ENCODE assay signal across 15 mouse cellular contexts in the genomic region with DNA sequence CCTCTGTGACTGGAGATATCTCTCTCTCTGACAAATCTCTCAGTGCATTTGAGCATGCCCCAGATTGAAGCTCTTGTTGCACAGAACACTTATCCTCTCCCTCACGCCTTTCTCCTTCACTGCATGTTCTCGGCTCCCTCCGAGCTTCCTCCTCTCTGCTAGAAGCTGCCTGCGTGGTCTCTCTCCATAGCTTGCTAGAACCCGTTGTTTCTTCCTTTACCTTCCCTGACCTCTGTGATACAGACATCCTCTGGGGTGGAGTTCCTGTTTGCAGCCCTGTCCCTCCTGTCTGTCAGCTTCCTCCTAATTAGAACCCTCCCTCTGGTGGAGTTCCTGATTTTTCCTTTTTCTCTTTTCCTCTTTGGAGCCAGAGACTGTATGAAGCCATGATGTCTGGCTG.
DNase-seq lines count a peak whose midpoint lies in the region; ATAC-seq lines count a peak whose summit lies in the region.
"Had no signal": no experiment of that assay in that cellular context is flagged by ENCODE, and none has a peak within 500 bp of the region (broad histone marks: within the 10 kb centered on the region; RNA-seq: fewer than 3 reads in every experiment).

No protein-coding gene starts in this region.

- WGBS in heart, embryonic 14.5 days: 35% methylated on average over 5 of the region's 5 CpGs
- 0% methylated on average over 5 of the region's 5 CpGs for WGBS in macrophage (ENCODE audit: missing documents)

- H3K9me3 ChIP-seq in heart, embryonic 14.5 days (ENCODE audit: control insufficient read depth, low read length): no peaks in the 10 kb centered on the region
- H3K9me3 ChIP-seq: embryonic facial prominence, embryonic 13.5 days; limb, embryonic 12.5 days; neural tube, embryonic 15.5 days had no signal

- peak overlapping the region; percentile 17 for H3K4me2 ChIP-seq in heart, embryonic 14.5 days (ENCODE audit: low read length)
- H3K4me2 ChIP-seq: embryonic facial prominence, embryonic 13.5 days; limb, embryonic 12.5 days; neural tube, embryonic 15.5 days had no signal

- peaks cover 15 to 51% of the 10 kb centered on the region in 2 experiments for H3K4me1 ChIP-seq in heart, embryonic 14.5 days (ENCODE audit: control insufficient read depth in 2 of 2, insufficient read depth in 2 of 2, low read length in 2 of 2)

- H3K9ac ChIP-seq in heart, embryonic 14.5 days (ENCODE audit: low read length): no peak overlapping the region
- H3K9ac ChIP-seq: embryonic facial prominence, embryonic 13.5 days; limb, embryonic 12.5 days; neural tube, embryonic 15.5 days had no signal

- no peaks in the 10 kb centered on the region for H3K36me3 ChIP-seq in heart, embryonic 14.5 days (ENCODE audit: control insufficient read depth, insufficient read depth, low read length)
- H3K36me3 ChIP-seq in macrophage (ENCODE audit: inconsistent target): no peaks in the 10 kb centered on the region
- H3K36me3 ChIP-seq: embryonic facial prominence, embryonic 13.5 days; limb, embryonic 12.5 days; neural tube, embryonic 15.5 days had no signal

- H3K27ac ChIP-seq in heart, embryonic 14.5 days (replicated peaks in 1 of 2; ENCODE audit: control insufficient read depth in 1 of 2, insufficient read depth in 1 of 2, low read depth in 2 of 2, low read length in 2 of 2): peak overlapping the region; percentile 7 to 10; a peak in 2 of 4 replicates
- peak overlapping the region; percentile 68 for H3K27ac ChIP-seq in macrophage
- H3K27ac ChIP-seq: embryonic facial prominence, embryonic 13.5 days; limb, embryonic 12.5 days; neural tube, embryonic 15.5 days had no signal

- peak; percentile 26 for DNase-seq in kidney, adult 9 months
- no peak for DNase-seq in kidney, postnatal 10 days
- no peak for DNase-seq in urinary bladder, postnatal 4 days (ENCODE audit: low spot score in 2 of 2)
- DNase-seq in urinary bladder, postnatal 14 days (ENCODE audit: low spot score): no peak
- DNase-seq: adrenal gland, postnatal 36 days; cerebellum, adult 8-10 months; kidney, adult 11 months; midbrain, embryonic 14.5 days had no signal

- no peaks in the 10 kb centered on the region for H3K27me3 ChIP-seq in heart, embryonic 14.5 days (ENCODE audit: control insufficient read depth, insufficient read depth, low read length)
- H3K27me3 ChIP-seq: embryonic facial prominence, embryonic 13.5 days; limb, embryonic 12.5 days; neural tube, embryonic 15.5 days had no signal

- no peak overlapping the region for H3K4me3 ChIP-seq in heart, embryonic 14.5 days (ENCODE audit: control insufficient read depth in 1 of 2, insufficient read depth in 1 of 2, low read depth in 1 of 2, low read length in 2 of 2)
- no peak overlapping the region for H3K4me3 ChIP-seq in macrophage (ENCODE audit: inconsistent target)
- H3K4me3 ChIP-seq: embryonic facial prominence, embryonic 13.5 days; limb, embryonic 12.5 days; neural tube, embryonic 15.5 days had no signal

- H3K79me2 ChIP-seq in macrophage (ENCODE audit: inconsistent target): peaks cover 100% of the 10 kb centered on the region

- peak; percentile 67 for ATAC-seq in common myeloid progenitor, adult 5-6 weeks (replicated peaks; ENCODE audit: low read depth, poor library complexity, severe bottlenecking)
- ATAC-seq in heart, embryonic 14.5 days (ENCODE audit: insufficient number of reproducible peaks, insufficient read depth, low FRiP score, low read depth): no peak
- ATAC-seq: forebrain, embryonic 16.5 days had no signal
